Mouse (Mus musculus) myocyte (in vitro differentiated cells): ENCODE data around the gene Myh11. TPM values are rescaled to one million over a fixed set of nuclear protein-coding genes. Genes with fewer than 3 reads are reported as not detected.
"Not testable (repeated sequence)": the region's sequence is repeated elsewhere in the genome, so short reads cannot be mapped to it uniquely, and the experiment has no call there.

ENCODE experiments used
- H3K27me3 ChIP-seq: one replicate; pipeline ENCODE4 v1.6.1; 2011; ENCODE audit not compliant: control insufficient read depth, insufficient read depth, insufficient read length
- H3K36me3 ChIP-seq: one replicate; pipeline ENCODE4 v1.6.1; 2011; ENCODE audit not compliant: control insufficient read depth, insufficient read depth
- H3K4me2 ChIP-seq: one replicate; pipeline ENCODE4 v1.6.1; 2011; ENCODE audit warnings: low read depth, control low read depth
- H3K4me3 ChIP-seq: one replicate; pipeline ENCODE4 v1.5.1; 2011; ENCODE audit warnings: mild to moderate bottlenecking, control low read depth, moderate library complexity
- H3K79me2 ChIP-seq: one replicate; pipeline ENCODE4 v1.6.1; 2011; ENCODE audit not compliant: control insufficient read depth, insufficient read depth
- H3ac ChIP-seq: one replicate; pipeline ENCODE4 v1.6.1; 2011; ENCODE audit not compliant: control insufficient read depth, insufficient read length
- CEBPB ChIP-seq: IDR thresholded peaks from 2 replicates; pipeline ENCODE4 v1.6.1; 2011; ENCODE audit warnings: mild to moderate bottlenecking, moderate library complexity; ENCODE audit not compliant: poor library complexity, insufficient read depth, severe bottlenecking
- E2F4 ChIP-seq: IDR thresholded peaks from one replicate; pipeline ENCODE4 v1.6.1; 2011; ENCODE audit warnings: mild to moderate bottlenecking, control low read depth, moderate library complexity; ENCODE audit not compliant: insufficient read depth
- MAX ChIP-seq: IDR thresholded peaks from one replicate; pipeline ENCODE4 v1.6.1; 2011; ENCODE audit warnings: low read depth, mild to moderate bottlenecking, control low read depth
- MYOD1 ChIP-seq, 3 experiments: IDR thresholded peaks; one replicate each; pipeline ENCODE4 v1.6.1; 2011; ENCODE audit warnings: control low read depth in 2 of 3, low read depth in 2 of 3, mild to moderate bottlenecking in 2 of 3, moderate library complexity in 1 of 3; ENCODE audit not compliant: insufficient read length in 2 of 3, control insufficient read depth in 1 of 3
- MYOG ChIP-seq, 3 experiments: IDR thresholded peaks; one replicate each; pipeline ENCODE4 v1.6.1; 2011; ENCODE audit warnings: control low read depth in 2 of 3, low read depth in 2 of 3, mild to moderate bottlenecking in 2 of 3; ENCODE audit not compliant: insufficient read length in 2 of 3, control insufficient read depth in 1 of 3, insufficient read depth in 1 of 3
- POLR2A ChIP-seq: IDR thresholded peaks from one replicate; pipeline ENCODE4 v1.6.1; 2011; ENCODE audit warnings: low read depth, mild to moderate bottlenecking, control low read depth, moderate library complexity; ENCODE audit not compliant: insufficient read length
- POLR2AphosphoS2 ChIP-seq: IDR thresholded peaks from one replicate; pipeline ENCODE4 v1.6.1; 2011; ENCODE audit warnings: low read depth, control low read depth; ENCODE audit not compliant: insufficient read length
- REST ChIP-seq: IDR thresholded peaks from one replicate; pipeline ENCODE4 v1.6.1; 2011; ENCODE audit warnings: mild to moderate bottlenecking, control low read depth, moderate library complexity; ENCODE audit not compliant: insufficient read depth, insufficient read length
- SRF ChIP-seq: IDR thresholded peaks from one replicate; pipeline ENCODE4 v1.6.1; 2011; ENCODE audit warnings: low read depth; ENCODE audit not compliant: control insufficient read depth, insufficient read length
- TCF12 ChIP-seq: IDR thresholded peaks from one replicate; pipeline ENCODE4 v1.6.1; 2011; ENCODE audit warnings: mild to moderate bottlenecking, control low read depth; ENCODE audit not compliant: poor library complexity, insufficient read depth, severe bottlenecking
- TCF3 ChIP-seq: IDR thresholded peaks from one replicate; pipeline ENCODE4 v1.6.1; 2011; ENCODE audit warnings: low read depth, control low read depth; ENCODE audit not compliant: insufficient read length
- USF1 ChIP-seq: IDR thresholded peaks from one replicate; pipeline ENCODE4 v1.6.1; 2011; ENCODE audit warnings: low read depth, mild to moderate bottlenecking, control low read depth, moderate library complexity
- polyA plus RNA-seq: library from polyadenylated mRNA; unstranded; fragments of >200 nt; fragmentation: generic; extraction: Trizol; gene quantifications from one replicate; pipeline ENCODE4 v1.2.1, GENCODE M21; 2012; ENCODE audit warnings: missing spikeins

Gene Myh11
- polyA plus RNA-seq, 1 experiment, result 0.01 TPM

- peaks cover 55% of the 10 kb centered on the region for H3K79me2 ChIP-seq
- H3K36me3 ChIP-seq, result no peaks in the 10 kb centered on the region
- no peak overlapping the region for H3K4me3 ChIP-seq
- no peak overlapping the region for H3K4me2 ChIP-seq
- H3ac ChIP-seq, result no peak overlapping the region
- TF ChIP-seq E2F4 (no peak), POLR2AphosphoS2 (no peak), MYOD1 (IDR thresholded peaks at IDR 0.05; ENCODE audit: control insufficient read depth in 1 of 3, insufficient read length in 2 of 3, low read depth in 2 of 3) (no peak)
- no peaks in the 10 kb centered on the region for H3K27me3 ChIP-seq
Observed at GRCm38 (mm10) chr16:14160941-14161340, 130.2 kb downstream of the Myh11 start.

DNA sequence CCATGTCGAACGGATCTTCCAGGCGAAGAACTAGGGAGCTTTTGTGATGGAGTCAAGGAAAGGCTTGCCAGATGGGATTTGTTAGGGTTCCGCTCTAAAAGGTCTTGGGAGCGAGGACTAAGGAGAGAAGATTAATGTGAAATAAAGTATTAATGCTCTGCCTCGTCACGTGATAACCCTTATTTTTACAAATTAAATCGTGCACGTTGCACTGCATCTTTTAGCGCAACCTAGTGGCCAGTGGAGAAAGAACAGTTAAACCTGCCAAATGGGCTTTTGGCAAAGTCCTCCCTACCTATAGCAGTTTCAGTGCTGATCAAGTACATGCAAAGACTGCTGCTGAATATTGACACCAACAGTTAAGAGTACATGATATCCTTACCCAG lies 131.4 kb downstream of the Myh11 start:
- H3ac ChIP-seq, result no peak overlapping the region
- TF ChIP-seq USF1, result peak; percentile 91
- TF ChIP-seq POLR2A, result no peak
- TF ChIP-seq SRF, result no peak
- TF ChIP-seq MAX, result peak; percentile 45
- no peaks in the 10 kb centered on the region for H3K36me3 ChIP-seq
- peak overlapping the region; percentile 67 for H3K4me2 ChIP-seq
- no peaks in the 10 kb centered on the region for H3K27me3 ChIP-seq
- H3K4me3 ChIP-seq, result peak overlapping the region; percentile 77
- peaks cover 43% of the 10 kb centered on the region for H3K79me2 ChIP-seq

DNA sequence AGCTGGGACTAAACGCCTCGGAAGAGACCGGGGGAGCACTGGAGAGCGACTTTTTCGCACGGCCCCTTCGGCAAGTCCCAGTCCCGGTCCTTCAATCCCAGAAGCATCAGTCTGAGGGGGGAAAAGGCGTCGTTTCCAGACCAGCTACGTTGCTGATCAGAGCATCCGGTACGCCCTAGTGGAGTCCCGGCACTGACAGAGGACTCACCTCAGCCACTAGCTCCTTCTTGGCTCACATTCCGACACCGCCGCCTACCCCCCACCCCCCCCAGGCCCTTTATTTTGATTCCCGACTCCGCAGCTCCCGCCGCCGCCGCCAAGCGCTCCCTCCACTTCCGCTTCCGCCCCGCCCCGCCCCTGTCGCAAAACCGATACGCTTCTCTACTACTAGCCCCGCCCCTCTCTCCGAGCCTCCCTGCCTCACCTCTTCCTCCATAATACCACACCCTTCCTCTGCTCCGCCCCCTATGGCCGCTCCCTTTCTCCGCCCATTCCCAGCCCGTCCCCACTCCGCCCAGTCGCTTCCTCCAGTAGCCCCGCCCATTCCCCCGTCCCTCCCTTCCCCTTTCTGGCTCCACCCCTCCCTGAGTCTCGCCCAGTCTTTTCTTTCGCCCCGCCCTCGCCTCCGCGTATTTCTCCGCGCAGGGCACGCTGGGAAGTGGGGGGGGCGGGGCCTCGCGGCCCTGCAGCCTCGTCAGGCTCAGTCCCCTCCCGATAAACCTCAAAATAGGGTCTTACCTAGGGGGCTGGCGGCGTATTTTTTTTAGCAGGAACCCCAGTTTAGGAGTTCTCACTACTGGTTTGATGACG lies 132.0 kb downstream of the Myh11 start:
- Histone ChIP-seq H3K27me3 (no peaks in the 10 kb centered on the region), H3K36me3 (no peaks in the 10 kb centered on the region), H3K4me3 (peak overlapping the region; percentile 77), H3K79me2 (peaks cover 40% of the 10 kb centered on the region), H3ac (peak overlapping the region; percentile 4), H3K4me2 (peak overlapping the region; percentile 99)
- TF ChIP-seq CEBPB (no peak), MYOD1 (IDR thresholded peaks at IDR 0.05; ENCODE audit: control insufficient read depth in 1 of 3, insufficient read length in 2 of 3, low read depth in 2 of 3) (no peak), SRF (no peak), POLR2AphosphoS2 (peak; percentile 52), TCF3 (no peak), POLR2A (peak; percentile 63), MAX (no peak), TCF12 (no peak), MYOG (IDR thresholded peaks at IDR 0.05; ENCODE audit: control insufficient read depth in 1 of 3, insufficient read depth in 1 of 3, insufficient read length in 2 of 3, low read depth in 2 of 3) (no peak)

GRCm38 (mm10) chr16:14158536-14158935 lies 132.6 kb downstream of the Myh11 start:
- Histone ChIP-seq H3K27me3 (no peaks in the 10 kb centered on the region), H3K4me2 (peak overlapping the region; percentile 99), H3K4me3 (peak overlapping the region; percentile 77), H3K36me3 (no peaks in the 10 kb centered on the region), H3ac (peak overlapping the region; percentile 4), H3K79me2 (peaks cover 35% of the 10 kb centered on the region)
- TF ChIP-seq MAX, result no peak
- TF ChIP-seq TCF12, result no peak
- TF ChIP-seq CEBPB, result no peak
- no peak for TF ChIP-seq POLR2A
- no peak for TF ChIP-seq E2F4
- no peak for TF ChIP-seq POLR2AphosphoS2
- TF ChIP-seq MYOD1 (IDR thresholded peaks at IDR 0.05; ENCODE audit: control insufficient read depth in 1 of 3, insufficient read length in 2 of 3, low read depth in 2 of 3), result no peak

- H3K79me2 ChIP-seq, result peaks cover 31% of the 10 kb centered on the region
- H3K36me3 ChIP-seq, result no peaks in the 10 kb centered on the region
- H3K4me2 ChIP-seq, result no peak overlapping the region
- H3K4me3 ChIP-seq, result no peak overlapping the region
- no peaks in the 10 kb centered on the region for H3K27me3 ChIP-seq
- TF ChIP-seq USF1 (no peak), E2F4 (no peak), TCF3 (no peak), MYOG (IDR thresholded peaks at IDR 0.05; ENCODE audit: control insufficient read depth in 1 of 3, insufficient read depth in 1 of 3, insufficient read length in 2 of 3, low read depth in 2 of 3) (no peak), MYOD1 (IDR thresholded peaks at IDR 0.05; ENCODE audit: control insufficient read depth in 1 of 3, insufficient read length in 2 of 3, low read depth in 2 of 3) (no peak), POLR2A (no peak), TCF12 (no peak), MAX (no peak), POLR2AphosphoS2 (no peak), CEBPB (no peak), REST (no peak), SRF (no peak)
- no peak overlapping the region for H3ac ChIP-seq
Observed at GRCm38 (mm10) chr16:14156312-14156711, 134.9 kb downstream of the Myh11 start.

- not testable (repeated sequence) for H3ac ChIP-seq, H3K4me2 ChIP-seq, H3K27me3 ChIP-seq, H3K4me3 ChIP-seq, H3K36me3 ChIP-seq
- peaks cover 31% of the 10 kb centered on the region for H3K79me2 ChIP-seq
Observed at GRCm38 (mm10) chr16:14155638-14156037, 135.5 kb downstream of the Myh11 start.
